Mouse (Mus musculus): ENCODE measurements around the gene Cep83. TPM values are rescaled to one million over a fixed set of nuclear protein-coding genes. Genes with fewer than 3 reads are reported as not detected.

Gene Cep83
- polyA plus RNA-seq, 1 experiment from 2014 or later = 20.5 TPM

GRCm38 (mm10) chr10:94829407-94829806, 141.0 kb downstream of the Cep83 start:
- Histone ChIP-seq H3K27me3 (no peaks in the 10 kb centered on the region), H3K27ac (peak overlapping the region; percentile 79), H3K9me3 (no peaks in the 10 kb centered on the region), H3K36me3 (peaks cover 50% of the 10 kb centered on the region), H3K4me1 (replicated peaks) (peaks cover 14% of the 10 kb centered on the region), H3K4me3 (no peak overlapping the region), H3K9ac (no peak overlapping the region), H3K4me2 (no peak overlapping the region)
- WGBS = 69% methylated on average over 6 of the region's 6 CpGs
- peak; percentile 59; the same call in 1 of the 2 replicates for ATAC-seq (ENCODE audit: low FRiP score)

- Histone ChIP-seq H3K4me1 (replicated peaks) (no peaks in the 10 kb centered on the region; the same call in 1 of the 2 replicates), H3K27ac (no peak overlapping the region), H3K9me3 (no peaks in the 10 kb centered on the region), H3K4me3 (no peak overlapping the region), H3K9ac (no peak overlapping the region), H3K36me3 (peaks cover 48% of the 10 kb centered on the region), H3K27me3 (no peaks in the 10 kb centered on the region), H3K4me2 (no peak overlapping the region)
- 81% methylated on average over 9 of the region's 9 CpGs for WGBS
- no peak for ATAC-seq (ENCODE audit: low FRiP score)
These were observed 147.4 kb downstream of the Cep83 start for GRCm38 (mm10) chr10:94835874-94836273.
